Mouse (Mus musculus): ENCODE data around the gene Cxcl16. TPM values are rescaled to one million over a fixed set of nuclear protein-coding genes. Genes with fewer than 3 reads are reported as not detected.
"Not testable (repeated sequence)": the region's sequence is repeated elsewhere in the genome, so short reads cannot be mapped to it uniquely, and the experiment has no call there.

The Cxcl16 gene
- polyA plus RNA-seq, 1 experiment, result 0.08 TPM

DNA sequence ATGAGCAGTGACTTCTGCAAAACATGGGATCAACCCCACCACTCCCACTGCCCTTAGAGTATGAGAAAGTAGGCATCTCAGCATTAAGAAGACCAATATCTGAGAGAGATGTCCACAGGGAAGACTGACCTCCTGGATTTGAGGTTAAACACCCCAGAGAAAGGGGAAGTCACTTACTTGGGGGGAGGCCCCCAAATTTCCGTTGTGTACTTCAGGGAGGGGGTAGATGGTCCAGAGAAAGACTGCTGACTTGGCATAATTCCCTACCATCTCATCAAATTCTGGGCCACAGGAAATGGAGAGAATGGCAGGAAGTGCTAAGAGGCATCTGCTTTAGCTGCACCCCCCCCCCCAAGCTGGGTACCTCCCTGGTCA lies 26.2 kb downstream of the Cxcl16 start:
- H3K36me3 ChIP-seq (ENCODE audit: control insufficient read depth, insufficient read depth), result peaks cover 3% of the 10 kb centered on the region
- peaks cover 13% of the 10 kb centered on the region for H3K79me2 ChIP-seq (ENCODE audit: control insufficient read depth, insufficient read depth)
- H3ac ChIP-seq (ENCODE audit: control insufficient read depth, insufficient read length), result no peak overlapping the region
- H3K27me3 ChIP-seq (ENCODE audit: control insufficient read depth, insufficient read depth, insufficient read length), result no peaks in the 10 kb centered on the region
- no peak for TF ChIP-seq MYOG (IDR thresholded peaks at IDR 0.05; ENCODE audit: control insufficient read depth in 1 of 3, insufficient read depth in 1 of 3, insufficient read length in 2 of 3, low read depth in 2 of 3)
- TF ChIP-seq REST (IDR thresholded peaks at IDR 0.05; ENCODE audit: insufficient read depth, insufficient read length), result no peak
- no peak for TF ChIP-seq TCF12 (IDR thresholded peaks at IDR 0.05; ENCODE audit: insufficient read depth, poor library complexity, severe bottlenecking)
- TF ChIP-seq MYOD1 (IDR thresholded peaks at IDR 0.05; ENCODE audit: control insufficient read depth in 1 of 3, insufficient read length in 2 of 3, low read depth in 2 of 3), result no peak
- TF ChIP-seq TCF3 (IDR thresholded peaks at IDR 0.05; ENCODE audit: insufficient read length, low read depth), result no peak
- TF ChIP-seq USF1 (IDR thresholded peaks at IDR 0.05; ENCODE audit: low read depth), result no peak
- TF ChIP-seq POLR2AphosphoS2 (IDR thresholded peaks at IDR 0.05; ENCODE audit: insufficient read length, low read depth), result no peak
- no peak for TF ChIP-seq SRF (IDR thresholded peaks at IDR 0.05; ENCODE audit: control insufficient read depth, insufficient read length, low read depth)
- TF ChIP-seq MAX (IDR thresholded peaks at IDR 0.05; ENCODE audit: low read depth), result no peak
- TF ChIP-seq E2F4 (IDR thresholded peaks at IDR 0.05; ENCODE audit: insufficient read depth), result no peak
- no peak for TF ChIP-seq POLR2A (IDR thresholded peaks at IDR 0.05; ENCODE audit: insufficient read length, low read depth)
- TF ChIP-seq CEBPB (IDR thresholded peaks at IDR 0.05; ENCODE audit: insufficient read depth, poor library complexity, severe bottlenecking), result no peak
- H3K4me2 ChIP-seq (ENCODE audit: low read depth), result peak overlapping the region; percentile 78
- peak overlapping the region; percentile 45 for H3K4me3 ChIP-seq

DNA sequence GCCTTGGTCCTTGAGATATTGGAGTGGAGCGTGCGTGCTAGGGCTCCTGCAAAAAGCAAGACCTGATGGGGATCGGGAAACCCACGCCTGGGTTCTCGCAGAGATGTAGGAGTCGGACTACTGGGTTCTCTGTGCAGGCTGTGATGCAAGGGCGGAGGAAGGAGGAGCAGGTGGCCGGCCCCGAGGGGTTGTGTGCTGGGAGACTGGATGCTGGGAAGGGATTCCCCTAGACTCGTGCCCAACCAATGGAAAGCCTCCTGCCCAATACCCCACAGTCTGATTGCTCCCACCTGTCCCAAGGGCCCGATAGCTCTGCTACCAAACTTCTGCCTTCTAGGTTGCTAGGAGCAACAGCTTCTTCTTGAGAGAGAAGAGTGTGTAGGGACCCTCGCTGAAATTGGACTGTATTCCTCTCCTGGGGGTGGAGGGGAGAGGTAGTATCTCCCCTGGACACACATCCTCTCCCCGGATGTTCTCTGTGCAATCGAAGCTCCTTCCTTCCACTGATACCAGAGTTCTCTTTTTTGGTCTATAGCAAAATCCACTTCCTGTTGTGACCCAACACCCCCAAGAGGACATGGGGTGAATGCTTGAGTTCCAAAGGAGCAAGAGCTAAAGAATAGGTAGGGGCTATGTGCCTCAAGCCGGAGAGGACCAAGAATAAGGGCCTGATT lies 26.8 kb downstream of the Cxcl16 start:
- H3K79me2 ChIP-seq (ENCODE audit: control insufficient read depth, insufficient read depth), result peaks cover 13% of the 10 kb centered on the region
- TF ChIP-seq USF1 (IDR thresholded peaks at IDR 0.05; ENCODE audit: low read depth), result no peak
- no peak for TF ChIP-seq REST (IDR thresholded peaks at IDR 0.05; ENCODE audit: insufficient read depth, insufficient read length)
- no peak for TF ChIP-seq POLR2AphosphoS2 (IDR thresholded peaks at IDR 0.05; ENCODE audit: insufficient read length, low read depth)
- no peak for TF ChIP-seq POLR2A (IDR thresholded peaks at IDR 0.05; ENCODE audit: insufficient read length, low read depth)
- TF ChIP-seq TCF3 (IDR thresholded peaks at IDR 0.05; ENCODE audit: insufficient read length, low read depth), result no peak
- peak in 1 of 3 experiments; percentile 20 for TF ChIP-seq MYOD1 (IDR thresholded peaks at IDR 0.05; ENCODE audit: control insufficient read depth in 1 of 3, insufficient read length in 2 of 3, low read depth in 2 of 3)
- peaks cover 3% of the 10 kb centered on the region for H3K36me3 ChIP-seq (ENCODE audit: control insufficient read depth, insufficient read depth)
- peak overlapping the region; percentile 45 for H3K4me3 ChIP-seq
- H3ac ChIP-seq (ENCODE audit: control insufficient read depth, insufficient read length), result peak overlapping the region; percentile 54
- peak overlapping the region; percentile 78 for H3K4me2 ChIP-seq (ENCODE audit: low read depth)
- H3K27me3 ChIP-seq (ENCODE audit: control insufficient read depth, insufficient read depth, insufficient read length), result no peaks in the 10 kb centered on the region

DNA sequence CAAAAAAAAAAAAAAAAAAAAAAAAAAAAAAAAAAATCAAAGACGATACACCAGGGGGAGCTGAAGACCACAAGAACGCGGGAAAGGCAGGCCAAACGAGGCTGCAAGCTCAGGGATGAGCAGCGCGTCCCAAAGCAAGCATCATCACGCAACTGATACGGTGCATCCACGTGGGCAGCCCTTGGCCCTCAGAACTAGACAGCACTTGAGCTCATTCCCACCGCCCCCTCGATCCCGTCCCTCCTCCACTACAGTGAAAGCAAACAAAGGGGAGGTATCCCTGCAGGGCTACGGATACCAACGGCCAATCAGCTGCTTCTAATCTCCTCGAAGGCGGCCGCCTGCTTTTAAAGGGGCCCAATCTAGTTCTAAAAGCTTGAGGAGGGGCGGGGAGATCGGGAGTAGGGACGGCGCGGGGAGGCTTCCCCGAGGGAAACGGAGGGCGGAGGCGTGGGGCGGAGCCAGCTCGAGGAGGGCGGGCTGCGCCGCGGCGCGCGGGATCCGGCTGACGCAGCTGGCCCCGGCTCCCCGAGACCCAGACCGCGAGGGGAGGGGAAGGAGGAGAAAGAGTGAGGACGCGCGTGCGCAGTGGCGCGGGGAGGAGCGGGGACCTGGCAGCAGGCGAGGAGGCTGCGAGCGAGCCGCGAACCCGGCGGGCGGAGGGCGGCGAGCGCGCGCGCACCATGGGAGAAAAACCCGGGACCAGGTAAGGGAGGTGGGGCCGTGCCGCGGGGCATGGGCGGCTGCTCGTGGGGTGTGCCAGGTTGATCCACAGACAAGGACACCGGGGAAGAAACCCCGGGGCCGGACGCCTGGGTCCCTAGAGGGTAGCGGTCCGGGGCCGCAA lies 27.5 kb downstream of the Cxcl16 start, which contains the start of gene Arrb2:
TSS of gene Arrb2 (plus strand) at position 588 of the 847 bp plus-strand sequence.
- TF ChIP-seq MYOD1 (IDR thresholded peaks at IDR 0.05; ENCODE audit: control insufficient read depth in 1 of 3, insufficient read length in 2 of 3, low read depth in 2 of 3), result peak in 2 of 3 experiments; percentile 39 to 75
- TF ChIP-seq MYOG (IDR thresholded peaks at IDR 0.05; ENCODE audit: control insufficient read depth in 1 of 3, insufficient read depth in 1 of 3, insufficient read length in 2 of 3, low read depth in 2 of 3), result peak in 2 of 3 experiments; percentile 57 to 76
- no peak for TF ChIP-seq TCF12 (IDR thresholded peaks at IDR 0.05; ENCODE audit: insufficient read depth, poor library complexity, severe bottlenecking)
- no peak for TF ChIP-seq MAX (IDR thresholded peaks at IDR 0.05; ENCODE audit: low read depth)
- peak; percentile 30 for TF ChIP-seq SRF (IDR thresholded peaks at IDR 0.05; ENCODE audit: control insufficient read depth, insufficient read length, low read depth)
- TF ChIP-seq CEBPB (IDR thresholded peaks at IDR 0.05; ENCODE audit: insufficient read depth, poor library complexity, severe bottlenecking), result no peak
- TF ChIP-seq REST (IDR thresholded peaks at IDR 0.05; ENCODE audit: insufficient read depth, insufficient read length), result peak; percentile 5
- peak; percentile 14 for TF ChIP-seq E2F4 (IDR thresholded peaks at IDR 0.05; ENCODE audit: insufficient read depth)
- no peak for TF ChIP-seq TCF3 (IDR thresholded peaks at IDR 0.05; ENCODE audit: insufficient read length, low read depth)
- peak; percentile 32 for TF ChIP-seq USF1 (IDR thresholded peaks at IDR 0.05; ENCODE audit: low read depth)
- peak; percentile 86 for TF ChIP-seq POLR2A (IDR thresholded peaks at IDR 0.05; ENCODE audit: insufficient read length, low read depth)
- TF ChIP-seq POLR2AphosphoS2 (IDR thresholded peaks at IDR 0.05; ENCODE audit: insufficient read length, low read depth), result peak; percentile 87
- H3ac ChIP-seq (ENCODE audit: control insufficient read depth, insufficient read length), result peak within 1 kb of the TSS; percentile 54
- H3K4me3 ChIP-seq, result peak within 1 kb of the TSS; percentile 45
- no peaks in the 10 kb centered on the region for H3K27me3 ChIP-seq (ENCODE audit: control insufficient read depth, insufficient read depth, insufficient read length)
- H3K79me2 ChIP-seq (ENCODE audit: control insufficient read depth, insufficient read depth), result peaks cover 13% of the 10 kb centered on the region
- H3K36me3 ChIP-seq (ENCODE audit: control insufficient read depth, insufficient read depth), result no peaks in the 10 kb centered on the region
- H3K4me2 ChIP-seq (ENCODE audit: low read depth), result peak within 1 kb of the TSS; percentile 78

DNA sequence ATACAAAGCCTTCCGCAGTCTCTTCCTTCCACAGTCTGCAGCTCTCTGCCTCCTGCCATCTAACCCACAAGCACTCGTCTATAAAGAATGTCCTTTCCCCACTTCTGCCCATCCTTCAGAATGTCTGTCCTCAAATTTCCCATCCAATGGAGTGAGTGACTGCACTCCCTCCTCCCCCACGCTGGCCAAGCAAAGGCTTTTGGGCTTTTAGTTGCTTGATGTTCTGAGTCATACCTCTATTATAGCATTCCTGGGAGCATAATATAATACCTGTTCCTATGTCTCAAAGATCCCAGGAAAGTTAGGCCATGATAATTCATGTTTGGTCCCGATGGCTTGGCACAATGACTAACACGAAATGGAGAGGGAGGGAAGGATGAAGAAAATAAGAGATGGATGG lies 28.2 kb downstream of the Cxcl16 start:
- peak overlapping the region; percentile 45 for H3K4me3 ChIP-seq
- TF ChIP-seq TCF3 (IDR thresholded peaks at IDR 0.05; ENCODE audit: insufficient read length, low read depth) (no peak), TCF12 (IDR thresholded peaks at IDR 0.05; ENCODE audit: insufficient read depth, poor library complexity, severe bottlenecking) (no peak), USF1 (IDR thresholded peaks at IDR 0.05; ENCODE audit: low read depth) (no peak), MAX (IDR thresholded peaks at IDR 0.05; ENCODE audit: low read depth) (no peak), CEBPB (IDR thresholded peaks at IDR 0.05; ENCODE audit: insufficient read depth, poor library complexity, severe bottlenecking) (no peak), E2F4 (IDR thresholded peaks at IDR 0.05; ENCODE audit: insufficient read depth) (no peak), MYOG (IDR thresholded peaks at IDR 0.05; ENCODE audit: control insufficient read depth in 1 of 3, insufficient read depth in 1 of 3, insufficient read length in 2 of 3, low read depth in 2 of 3) (no peak), POLR2A (IDR thresholded peaks at IDR 0.05; ENCODE audit: insufficient read length, low read depth) (no peak), REST (IDR thresholded peaks at IDR 0.05; ENCODE audit: insufficient read depth, insufficient read length) (no peak), POLR2AphosphoS2 (IDR thresholded peaks at IDR 0.05; ENCODE audit: insufficient read length, low read depth) (no peak), SRF (IDR thresholded peaks at IDR 0.05; ENCODE audit: control insufficient read depth, insufficient read length, low read depth) (no peak), MYOD1 (IDR thresholded peaks at IDR 0.05; ENCODE audit: control insufficient read depth in 1 of 3, insufficient read length in 2 of 3, low read depth in 2 of 3) (no peak)

DNA sequence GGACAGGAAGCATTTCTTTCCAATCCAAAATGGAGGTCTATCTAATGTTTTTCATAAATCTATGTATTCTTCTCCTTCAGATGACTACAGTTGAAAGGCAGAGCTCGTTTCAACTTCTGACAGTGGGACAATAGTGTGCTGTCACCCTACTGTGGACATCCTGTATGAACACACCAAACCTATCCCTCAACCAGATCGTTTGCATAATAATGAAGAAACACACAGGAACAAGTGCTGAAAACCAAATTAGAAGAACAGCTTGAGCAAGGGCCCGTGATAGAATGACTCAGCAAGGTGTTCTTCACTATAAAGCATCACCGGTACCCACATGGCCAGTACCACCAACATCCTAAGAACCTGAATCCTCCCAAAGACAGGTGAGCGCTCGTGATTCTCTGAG lies 33.2 kb downstream of the Cxcl16 start:
- H3K79me2 ChIP-seq (ENCODE audit: control insufficient read depth, insufficient read depth); H3K36me3 ChIP-seq (ENCODE audit: control insufficient read depth, insufficient read depth); H3K27me3 ChIP-seq (ENCODE audit: control insufficient read depth, insufficient read depth, insufficient read length); H3K4me2 ChIP-seq (ENCODE audit: low read depth); H3K4me3 ChIP-seq; H3ac ChIP-seq (ENCODE audit: control insufficient read depth, insufficient read length): not testable (repeated sequence)

More for the DNA sequence above, 28.2 kb downstream of the Cxcl16 start:
- Histone ChIP-seq H3K27me3 (ENCODE audit: control insufficient read depth, insufficient read depth, insufficient read length) (no peaks in the 10 kb centered on the region), H3K79me2 (ENCODE audit: control insufficient read depth, insufficient read depth) (peaks cover 13% of the 10 kb centered on the region), H3ac (ENCODE audit: control insufficient read depth, insufficient read length) (peak overlapping the region; percentile 54), H3K4me2 (ENCODE audit: low read depth) (peak overlapping the region; percentile 78), H3K36me3 (ENCODE audit: control insufficient read depth, insufficient read depth) (no peaks in the 10 kb centered on the region)
